Mouse (Mus musculus) testis, adult 2 months (tissue): ENCODE measurements around the gene Rgs3. TPM values are rescaled to one million over a fixed set of nuclear protein-coding genes. Genes with fewer than 3 reads are reported as not detected.

ENCODE experiments used
- H3K27ac ChIP-seq: fragments of 200-500 bp; 2 replicates; pipeline ENCODE4 v1.5.1; 2012; ENCODE audit warnings: low read depth, low read length; ENCODE audit not compliant: control insufficient read depth, insufficient read depth
- H3K27me3 ChIP-seq: fragments of 200-500 bp; 2 replicates; pipeline ENCODE4 v1.6.1; 2012; ENCODE audit warnings: mild to moderate bottlenecking, low read length, moderate library complexity; ENCODE audit not compliant: control insufficient read depth, insufficient read depth
- H3K36me3 ChIP-seq: fragments of 200-500 bp; 2 replicates; pipeline ENCODE4 v1.6.1; 2012; ENCODE audit warnings: mild to moderate bottlenecking, low read length; ENCODE audit not compliant: control insufficient read depth, insufficient read depth
- H3K4me1 ChIP-seq: fragments of 200-500 bp; 2 replicates; pipeline ENCODE4 v1.6.1; 2012; ENCODE audit warnings: low read length; ENCODE audit not compliant: control insufficient read depth, insufficient read depth
- H3K4me3 ChIP-seq: fragments of 200-500 bp; 2 replicates; pipeline ENCODE4 v1.5.1; 2012; ENCODE audit warnings: low read depth, mild to moderate bottlenecking, low read length, moderate library complexity, mixed read lengths; ENCODE audit not compliant: control insufficient read depth
- CTCF ChIP-seq: fragments of 200-500 bp; IDR thresholded peaks from 2 replicates; pipeline ENCODE4 v1.5.1; 2012; ENCODE audit warnings: low read depth, mild to moderate bottlenecking, inconsistent platforms, low read length, moderate library complexity; ENCODE audit not compliant: control insufficient read depth, insufficient read depth, insufficient replicate concordance
- POLR2A ChIP-seq: fragments of 200-500 bp; IDR thresholded peaks from 2 replicates; pipeline ENCODE4 v1.6.1; 2012; ENCODE audit warnings: low read depth, mild to moderate bottlenecking, inconsistent platforms, low read length, moderate library complexity; ENCODE audit not compliant: control insufficient read depth
- polyA plus RNA-seq: library from polyadenylated mRNA; depleted of rRNA; stranded (reverse); fragments of >200 nt; gene quantifications from 2 replicates; pipeline ENCODE4 v1.2.3, GENCODE M21; 2012

Rgs3 gene
- polyA plus RNA-seq, 1 experiment, result 65.5 TPM

DNA sequence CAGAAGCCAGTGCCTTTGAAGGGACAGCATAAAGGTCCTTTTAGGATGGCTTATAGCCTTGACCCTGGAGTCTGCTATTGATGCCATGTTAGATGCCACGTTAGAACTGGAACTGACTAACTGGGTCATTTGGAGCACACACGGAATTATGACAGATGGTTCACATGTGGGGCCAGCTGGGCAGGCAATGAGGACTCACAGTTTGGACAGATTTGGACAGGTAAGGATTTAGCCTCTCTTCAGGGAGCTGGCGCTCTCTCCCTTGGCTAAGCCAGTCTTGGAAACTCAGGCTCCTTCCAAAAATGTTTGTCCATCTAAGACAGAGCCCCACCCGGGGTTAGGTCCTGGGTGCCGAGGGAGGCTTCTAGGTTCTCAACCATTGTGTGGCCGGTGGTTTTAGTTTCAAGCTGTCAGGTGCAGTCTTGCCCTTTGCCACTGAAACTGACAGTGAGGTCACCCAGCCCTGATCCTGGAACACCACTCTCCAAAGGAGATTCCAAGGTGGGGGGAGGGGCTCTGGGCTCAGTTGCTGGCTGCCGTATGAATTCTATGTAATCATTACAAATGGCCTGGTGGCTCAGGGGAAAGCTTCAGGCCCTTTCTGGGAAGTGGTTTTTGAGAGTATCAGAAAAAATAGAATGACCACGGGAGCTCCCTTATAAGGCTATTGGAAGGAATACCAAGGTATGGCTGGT, 90.0 kb downstream of the Rgs3 start:
- no peak for TF ChIP-seq POLR2A
- no peak for TF ChIP-seq CTCF
- H3K27ac ChIP-seq, result no peak overlapping the region
- no peaks in the 10 kb centered on the region for H3K27me3 ChIP-seq
- H3K4me3 ChIP-seq, result peak overlapping the region; percentile 5; the same call in 1 of the 2 replicates
- H3K4me1 ChIP-seq, result peaks cover 5% of the 10 kb centered on the region
- H3K36me3 ChIP-seq, result no peaks in the 10 kb centered on the region

GRCm38 (mm10) chr4:62651179-62651760, 91.6 kb downstream of the Rgs3 start:
- Histone ChIP-seq H3K27ac (no peak overlapping the region), H3K27me3 (no peaks in the 10 kb centered on the region)

DNA sequence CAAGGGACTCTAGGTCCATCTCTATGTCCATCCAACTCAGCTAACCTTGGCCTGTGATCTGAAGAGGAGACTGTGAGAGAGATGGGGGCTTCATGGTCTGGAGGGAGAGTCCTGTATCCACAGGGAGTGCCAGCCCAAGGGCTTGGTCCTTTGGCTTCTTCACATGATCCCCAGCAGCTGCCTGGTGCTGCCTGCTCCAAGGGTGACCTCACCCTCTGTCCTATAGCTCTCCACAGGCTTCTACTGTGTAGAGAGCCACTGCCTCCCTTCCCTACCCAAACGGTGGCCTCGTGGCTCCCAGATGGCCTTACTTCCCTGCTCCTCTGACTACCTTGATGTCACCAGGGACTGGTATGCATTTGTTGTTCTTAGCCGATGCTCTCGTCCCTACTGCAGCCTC, 92.6 kb downstream of the Rgs3 start:
- Histone ChIP-seq H3K27me3 (no peaks in the 10 kb centered on the region), H3K36me3 (no peaks in the 10 kb centered on the region), H3K4me1 (peaks cover 5% of the 10 kb centered on the region), H3K27ac (no peak overlapping the region), H3K4me3 (no peak overlapping the region)
- TF ChIP-seq POLR2A (no peak), CTCF (no peak)

More at GRCm38 (mm10) chr4:62651179-62651760, 91.6 kb downstream of the Rgs3 start:
- TF ChIP-seq POLR2A, result no peak
- TF ChIP-seq CTCF, result no peak
- no peak overlapping the region for H3K4me3 ChIP-seq
- no peaks in the 10 kb centered on the region for H3K36me3 ChIP-seq
- H3K4me1 ChIP-seq, result peaks cover 5% of the 10 kb centered on the region

GRCm38 (mm10) chr4:62652921-62653757, 93.5 kb downstream of the Rgs3 start:
- no peak overlapping the region for H3K27ac ChIP-seq

DNA sequence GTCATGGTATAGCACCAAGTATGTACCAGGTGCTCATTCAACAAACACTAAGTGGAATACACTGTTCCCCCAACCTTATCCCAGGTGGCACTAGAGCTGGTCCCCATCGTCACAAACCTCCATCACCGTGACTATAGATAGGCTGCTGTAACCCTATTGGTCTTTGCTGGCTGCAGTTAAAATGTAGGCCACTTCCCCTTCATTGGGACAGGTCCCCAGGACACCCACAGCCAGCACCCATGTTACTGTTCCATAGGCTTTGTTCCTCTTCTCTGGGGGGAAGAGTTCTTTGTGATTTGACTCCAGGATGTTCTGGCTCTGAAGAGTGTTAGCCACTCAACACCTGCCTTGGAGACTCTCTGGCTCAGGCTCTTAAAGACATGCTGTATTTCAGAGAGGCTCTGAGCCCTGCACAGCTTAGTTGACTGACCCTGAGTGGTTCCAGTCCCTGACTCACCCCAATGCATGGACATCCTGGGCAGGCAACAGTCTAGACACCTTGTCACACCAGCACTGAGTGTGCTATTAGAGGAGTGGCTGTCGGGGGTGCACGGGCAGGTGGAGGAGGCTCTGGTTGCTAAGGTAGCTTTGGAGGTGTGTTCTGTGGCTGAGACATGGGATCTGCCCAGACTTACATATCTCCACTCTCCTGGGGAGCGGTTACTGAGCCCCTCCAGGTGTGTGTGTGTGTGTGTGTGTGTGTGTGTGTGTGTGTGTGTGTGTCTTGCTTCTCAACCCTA, 94.4 kb downstream of the Rgs3 start:
- Histone ChIP-seq H3K27me3 (no peaks in the 10 kb centered on the region), H3K4me1 (peaks cover 5% of the 10 kb centered on the region), H3K4me3 (no peak overlapping the region), H3K36me3 (no peaks in the 10 kb centered on the region), H3K27ac (no peak overlapping the region)
- TF ChIP-seq CTCF (no peak), POLR2A (no peak)

More at GRCm38 (mm10) chr4:62652921-62653757, 93.5 kb downstream of the Rgs3 start:
- H3K4me1 ChIP-seq, result peaks cover 5% of the 10 kb centered on the region
- no peaks in the 10 kb centered on the region for H3K27me3 ChIP-seq
- TF ChIP-seq CTCF (no peak), POLR2A (no peak)
- no peaks in the 10 kb centered on the region for H3K36me3 ChIP-seq
- no peak overlapping the region for H3K4me3 ChIP-seq

DNA sequence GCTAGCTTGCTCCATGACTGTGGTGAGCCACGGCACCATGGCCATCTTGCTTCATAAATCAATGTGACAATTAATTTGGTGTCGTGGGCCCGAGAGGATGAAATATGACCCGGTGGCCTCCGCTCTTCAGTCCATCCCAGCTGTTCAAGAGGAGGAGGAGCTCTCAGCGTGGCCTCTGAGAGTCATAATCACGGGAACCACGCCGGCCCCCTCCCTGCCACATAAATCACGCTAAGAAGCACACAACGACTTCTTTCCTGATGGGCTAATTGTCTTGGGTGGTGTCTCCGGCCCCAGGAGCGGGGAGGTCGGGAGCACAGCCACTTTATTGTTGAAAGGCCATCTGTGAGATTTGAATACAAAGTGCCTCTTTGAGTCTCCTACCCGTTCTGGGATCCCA, 99.6 kb downstream of the Rgs3 start:
- no peak overlapping the region for H3K27ac ChIP-seq

More for the DNA sequence above, 99.6 kb downstream of the Rgs3 start:
- Histone ChIP-seq H3K36me3 (no peaks in the 10 kb centered on the region), H3K27me3 (no peaks in the 10 kb centered on the region), H3K4me1 (peaks cover 9% of the 10 kb centered on the region), H3K4me3 (no peak overlapping the region)
- TF ChIP-seq POLR2A (no peak), CTCF (no peak)
